Mouse (Mus musculus) lung, postnatal 0 days (tissue): ENCODE results near the gene Iqcc.

Experiments used
- CTCF ChIP-seq: IDR thresholded peaks from 2 replicates; pipeline ENCODE4 v1.5.1; 2016; ENCODE audit warnings: antibody characterized with exemption, mild to moderate bottlenecking
- EP300 ChIP-seq: IDR thresholded peaks from 2 replicates; pipeline ENCODE4 v1.6.1; 2016; ENCODE audit warnings: antibody characterized with exemption, mild to moderate bottlenecking, control low read depth

GRCm38 (mm10) chr4:129633852-129634251 is 15.0 kb upstream of the Iqcc start:
- TF ChIP-seq CTCF (no peak), EP300 (no peak)
